Mouse (Mus musculus) liver, postnatal 0 days (tissue): ENCODE measurements at regions not wholly inside any gene's neighbourhood (a gene's known extent, or its start where the extent isn't known, plus 50 kb on each side); places are given as distances from the start of the nearest gene placed in this dataset.
A peak's percentile ranks its signal among the peaks of the same experiment; 100 is the strongest.

Experiments
- ATAC-seq: fragments of 200-750 bp; cut with Nextera tagmentation; 2 replicates; pipeline ENCODE4 v1.8.0; 2017; ENCODE audit warnings: mild to moderate bottlenecking, moderate library complexity
- DNase-seq: peaks from one replicate; pipeline ENCODE4 v3.0.0-alpha.2; 2016
- H3K27ac ChIP-seq: fragments of 300-500 bp; sonication (generic); 2 replicates; pipeline ENCODE4 v1.5.1; 2014; ENCODE audit warnings: antibody characterized with exemption, moderate library complexity, mild to moderate bottlenecking, low read depth
- H3K27me3 ChIP-seq: fragments of 300-500 bp; sonication (generic); 2 replicates; pipeline ENCODE4 v1.6.1; 2014; ENCODE audit warnings: low read length, control low read depth, mixed read lengths; ENCODE audit not compliant: insufficient read depth
- H3K36me3 ChIP-seq: fragments of 300-500 bp; sonication (generic); replicated peaks from 2 replicates; pipeline ENCODE4 v1.6.1; 2014; ENCODE audit warnings: mild to moderate bottlenecking, control low read depth, low read length, moderate library complexity, mixed read lengths; ENCODE audit not compliant: insufficient read depth
- H3K4me1 ChIP-seq: fragments of 300-500 bp; sonication (generic); 2 replicates; pipeline ENCODE4 v1.6.1; 2014; ENCODE audit warnings: antibody characterized with exemption, mild to moderate bottlenecking, control low read depth; ENCODE audit not compliant: insufficient read depth
- H3K4me2 ChIP-seq: fragments of 300-500 bp; sonication (generic); 2 replicates; pipeline ENCODE4 v1.6.1; 2014; ENCODE audit warnings: low read depth, mild to moderate bottlenecking, low read length, moderate library complexity, mixed read lengths
- H3K4me3 ChIP-seq: fragments of 300-500 bp; sonication (generic); 2 replicates; pipeline ENCODE4 v1.5.1; 2014; ENCODE audit warnings: low read depth, low read length
- H3K9ac ChIP-seq: fragments of 300-500 bp; sonication (generic); replicated peaks from 2 replicates; pipeline ENCODE4 v1.6.1; 2014; ENCODE audit warnings: mild to moderate bottlenecking, moderate library complexity
- H3K9me3 ChIP-seq: fragments of 300-500 bp; sonication (generic); 2 replicates; pipeline ENCODE4 v1.6.1; 2016; ENCODE audit warnings: mild to moderate bottlenecking, control low read depth, low read length, mixed read lengths
- CTCF ChIP-seq: sonication (generic); IDR thresholded peaks from 2 replicates; pipeline ENCODE4 v1.5.1; 2016; ENCODE audit warnings: antibody characterized with exemption, low read depth
- EP300 ChIP-seq: IDR thresholded peaks from 2 replicates; pipeline ENCODE4 v1.6.1; 2016; ENCODE audit warnings: antibody characterized with exemption, low read depth, mild to moderate bottlenecking
- WGBS: fragments of 180-500 bp; shearing (Covaris S2); extraction: QIAGEN DNeasy Blood & Tissue Kit; methylation state at CpG from one replicate; pipeline ENCODE4 v1.1.7; 2014; ENCODE audit not compliant: insufficient replicate concordance; 5-methylcytosine and 5-hydroxymethylcytosine counted together

- no peak overlapping the region for H3K9ac ChIP-seq
- no peaks in the 10 kb centered on the region for H3K4me1 ChIP-seq
- H3K4me2 ChIP-seq: no peak overlapping the region
- no peaks in the 10 kb centered on the region for H3K36me3 ChIP-seq
- H3K27ac ChIP-seq: no peak overlapping the region
- WGBS: 75% methylated on average over 6 of the region's 6 CpGs
- H3K27me3 ChIP-seq: no peaks in the 10 kb centered on the region
- TF ChIP-seq EP300 (no peak), CTCF (no peak)
- no peaks in the 10 kb centered on the region for H3K9me3 ChIP-seq
- no peak for ATAC-seq
- DNase-seq: no peak
- H3K4me3 ChIP-seq: no peak overlapping the region
Measured at GRCm38 (mm10) chr3:104330646-104331045, 110.5 kb upstream of the Magi3 start.

GRCm38 (mm10) chr3:104327829-104328228, 107.7 kb upstream of the Magi3 start:
- Histone ChIP-seq H3K27ac (no peak overlapping the region), H3K4me3 (no peak overlapping the region), H3K36me3 (no peaks in the 10 kb centered on the region), H3K4me2 (no peak overlapping the region), H3K9ac (no peak overlapping the region), H3K27me3 (no peaks in the 10 kb centered on the region), H3K4me1 (no peaks in the 10 kb centered on the region), H3K9me3 (no peaks in the 10 kb centered on the region)
- ATAC-seq: no peak
- no peak for DNase-seq
- TF ChIP-seq EP300: peak; percentile 74
- TF ChIP-seq CTCF: no peak
- WGBS: 46% methylated on average over 1 of the region's 1 CpGs

GRCm38 (mm10) chr3:104327034-104327729, 107.0 kb upstream of the Magi3 start:
- Histone ChIP-seq H3K27ac (no peak overlapping the region), H3K4me1 (no peaks in the 10 kb centered on the region), H3K36me3 (no peaks in the 10 kb centered on the region), H3K27me3 (no peaks in the 10 kb centered on the region), H3K9me3 (no peaks in the 10 kb centered on the region), H3K4me3 (no peak overlapping the region), H3K9ac (no peak overlapping the region), H3K4me2 (no peak overlapping the region)
- WGBS: 67% methylated on average over 12 of the region's 12 CpGs
- TF ChIP-seq CTCF (no peak), EP300 (peak; percentile 68)
- peak; percentile 84 for ATAC-seq
- DNase-seq: peak; percentile 52

GRCm38 (mm10) chr3:104322591-104322990, 102.4 kb upstream of the Magi3 start:
- WGBS: 51% methylated on average over 2 of the region's 2 CpGs
- H3K4me3 ChIP-seq: no peak overlapping the region
- H3K4me2 ChIP-seq: no peak overlapping the region
- 0 out of 2 replicates have a peak, but pooled peaks cover 3% of the 10 kb centered on the region for H3K4me1 ChIP-seq
- no peaks in the 10 kb centered on the region for H3K36me3 ChIP-seq
- no peak for TF ChIP-seq CTCF
- no peak for TF ChIP-seq EP300
- H3K27me3 ChIP-seq: no peaks in the 10 kb centered on the region
- no peaks in the 10 kb centered on the region for H3K9me3 ChIP-seq
- no peak overlapping the region for H3K9ac ChIP-seq
- DNase-seq (no peak), ATAC-seq (no peak)
- no peak overlapping the region for H3K27ac ChIP-seq

GRCm38 (mm10) chr3:104320404-104320803, 100.2 kb upstream of the Magi3 start:
- ATAC-seq: no peak
- WGBS: 60% methylated on average over 4 of the region's 4 CpGs
- H3K9me3 ChIP-seq: no peaks in the 10 kb centered on the region

GRCm38 (mm10) chr3:104319377-104319776, 99.2 kb upstream of the Magi3 start:
- peaks cover 6% of the 10 kb centered on the region; the same call in 1 of the 2 replicates for H3K4me1 ChIP-seq
- 51% methylated on average over 6 of the region's 6 CpGs for WGBS
- no peak for ATAC-seq
- no peak overlapping the region for H3K27ac ChIP-seq
- no peak overlapping the region for H3K4me2 ChIP-seq
- no peaks in the 10 kb centered on the region for H3K27me3 ChIP-seq
- H3K4me3 ChIP-seq: no peak overlapping the region
- H3K9ac ChIP-seq: no peak overlapping the region
- TF ChIP-seq EP300 (no peak), CTCF (no peak)
- no peaks in the 10 kb centered on the region for H3K36me3 ChIP-seq
- no peaks in the 10 kb centered on the region for H3K9me3 ChIP-seq
- no peak for DNase-seq

More at GRCm38 (mm10) chr3:104320404-104320803, 100.2 kb upstream of the Magi3 start:
- no peak for TF ChIP-seq EP300
- no peak for TF ChIP-seq CTCF
- Histone ChIP-seq H3K36me3 (no peaks in the 10 kb centered on the region), H3K4me1 (peaks cover 6% of the 10 kb centered on the region; the same call in 1 of the 2 replicates), H3K9ac (no peak overlapping the region), H3K27me3 (no peaks in the 10 kb centered on the region), H3K27ac (no peak overlapping the region), H3K4me3 (no peak overlapping the region), H3K4me2 (no peak overlapping the region)
- no peak for DNase-seq
